Mouse (Mus musculus): ENCODE results near the gene Gm28539. TPM values are rescaled to one million over a fixed set of nuclear protein-coding genes. Genes with fewer than 3 reads are reported as not detected.
"Not testable (repeated sequence)": the region's sequence is repeated elsewhere in the genome, so short reads cannot be mapped to it uniquely, and the experiment has no call there.

Gene Gm28539
- total and polyA plus RNA-seq, 3 experiments = not detected

DNA sequence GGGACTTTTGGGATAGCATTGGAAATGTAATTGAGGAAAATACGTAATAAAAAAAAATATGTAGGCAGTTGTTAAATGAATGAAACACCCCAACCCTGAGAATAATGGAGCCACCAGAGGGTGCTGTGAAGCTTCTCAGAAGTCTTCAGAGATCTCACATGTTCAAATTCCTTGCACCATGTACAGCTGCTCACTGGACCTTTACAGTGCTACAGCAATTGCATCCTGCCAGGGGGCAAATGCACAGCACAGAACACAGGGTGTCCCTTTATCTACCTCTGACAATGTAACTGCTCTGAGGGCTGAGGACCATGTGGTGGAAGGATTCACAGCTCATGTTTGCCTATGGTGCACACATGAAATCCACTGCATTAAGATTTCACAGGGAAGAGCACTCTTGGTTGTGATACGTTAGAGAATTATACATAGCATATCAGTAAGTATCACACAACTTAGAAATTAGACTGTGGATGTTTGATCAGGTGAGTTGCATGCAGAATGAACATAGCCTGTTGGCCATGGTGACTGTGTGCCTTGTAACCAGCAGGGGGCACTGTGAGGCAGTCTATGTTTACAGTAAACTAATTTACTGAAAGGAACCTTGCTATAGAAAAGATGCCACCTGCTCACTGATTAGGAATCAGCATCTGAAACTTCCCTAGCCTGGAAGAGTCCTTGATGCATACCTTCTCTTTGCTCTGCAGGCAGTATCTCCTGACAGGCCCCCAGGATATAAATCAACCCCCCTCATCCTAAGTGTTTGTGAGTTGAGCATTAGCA lies 166.4 kb downstream of the Gm28539 start:
- DNase-seq (ENCODE audit: low spot score); H3K4me3 ChIP-seq (ENCODE audit: low read depth, low read length); H3K4me1 ChIP-seq (ENCODE audit: insufficient read depth, low read depth, low read length); H3K36me3 ChIP-seq (replicated peaks); ATAC-seq (ENCODE audit: extremely low read depth, insufficient number of reproducible peaks, low FRiP score, poor library complexity, severe bottlenecking); H3K9me3 ChIP-seq (replicated peaks); H3K27me3 ChIP-seq (ENCODE audit: insufficient read depth, low read length): not testable (repeated sequence)
- peak; percentile 53; the same call in 1 of the 2 replicates for TF ChIP-seq CTCF (IDR thresholded peaks at IDR 0.05; ENCODE audit: low read depth, low read length)

GRCm38 (mm10) chr16:19003757-19004156 lies 167.4 kb downstream of the Gm28539 start:
- Histone ChIP-seq H3K4me3 (ENCODE audit: low read depth, low read length) (no peak overlapping the region), H3K27me3 (ENCODE audit: insufficient read depth, low read length) (peaks cover 5% of the 10 kb centered on the region), H3K36me3 (replicated peaks) (no peaks in the 10 kb centered on the region), H3K4me1 (ENCODE audit: insufficient read depth, low read depth, low read length) (no peaks in the 10 kb centered on the region), H3K9me3 (replicated peaks) (no peaks in the 10 kb centered on the region)
- no peak for DNase-seq (ENCODE audit: low spot score)
- ATAC-seq (ENCODE audit: extremely low read depth, insufficient number of reproducible peaks, low FRiP score, poor library complexity, severe bottlenecking) = no peak
- TF ChIP-seq GATA1 (IDR thresholded peaks at IDR 0.05; ENCODE audit: borderline replicate concordance, low read length) = no peak
- no peak for TF ChIP-seq CTCF (IDR thresholded peaks at IDR 0.05; ENCODE audit: low read depth, low read length)
- no peak for TF ChIP-seq POLR2AphosphoS5 (IDR thresholded peaks at IDR 0.05; ENCODE audit: insufficient replicate concordance, low read depth, low read length)
- no peak for TF ChIP-seq TAL1 (conservative IDR thresholded peaks at IDR 0.05; ENCODE audit: low read depth, low read length)
- no peak for TF ChIP-seq GATA2 (IDR thresholded peaks at IDR 0.05; ENCODE audit: borderline replicate concordance, low read depth, low read length)

- ATAC-seq (ENCODE audit: extremely low read depth, insufficient number of reproducible peaks, low FRiP score, poor library complexity, severe bottlenecking) (no peak), DNase-seq (ENCODE audit: low spot score) (no peak)
- Histone ChIP-seq H3K9me3 (replicated peaks) (no peaks in the 10 kb centered on the region), H3K36me3 (replicated peaks) (no peaks in the 10 kb centered on the region), H3K27me3 (ENCODE audit: insufficient read depth, low read length) (0 out of 2 replicates have a peak, but pooled peaks cover 2% of the 10 kb centered on the region), H3K4me3 (ENCODE audit: low read depth, low read length) (no peak overlapping the region), H3K4me1 (ENCODE audit: insufficient read depth, low read depth, low read length) (no peaks in the 10 kb centered on the region)
- TF ChIP-seq CTCF (IDR thresholded peaks at IDR 0.05; ENCODE audit: low read depth, low read length) = no peak
- TF ChIP-seq TAL1 (conservative IDR thresholded peaks at IDR 0.05; ENCODE audit: low read depth, low read length) = no peak
- no peak for TF ChIP-seq GATA2 (IDR thresholded peaks at IDR 0.05; ENCODE audit: borderline replicate concordance, low read depth, low read length)
- TF ChIP-seq POLR2AphosphoS5 (IDR thresholded peaks at IDR 0.05; ENCODE audit: insufficient replicate concordance, low read depth, low read length) = no peak
- no peak for TF ChIP-seq GATA1 (IDR thresholded peaks at IDR 0.05; ENCODE audit: borderline replicate concordance, low read length)
Observed at GRCm38 (mm10) chr16:19005298-19005697, 168.9 kb downstream of the Gm28539 start.

Other genes with a start within 250 kb of the Gm28539 start
- gene Tbx1, start 245.9 kb upstream of the Gm28539 start, total RNA-seq (2014; fragmentation: Nextera tagmentation) = not detected in 2 replicates
- 0.11 TPM in 1 of 2 replicates, not detected in the other for gene Tbx1, start 245.9 kb upstream of the Gm28539 start, total RNA-seq (2017)
- not detected in 2 replicates for gene Tbx1, start 245.9 kb upstream of the Gm28539 start, polyA plus RNA-seq (2012)
- gene Gp1bb, start 214.2 kb upstream of the Gm28539 start, total RNA-seq (2014; fragmentation: Nextera tagmentation) = not detected in 2 replicates
- gene Gp1bb, start 214.2 kb upstream of the Gm28539 start, total RNA-seq (2017) = 0.11 TPM in 1 of 2 replicates, not detected in the other
- gene Gp1bb, start 214.2 kb upstream of the Gm28539 start, polyA plus RNA-seq (2012) = 0.20 and 0.44 TPM in 2 replicates
- gene Gm49601, start 210.2 kb upstream of the Gm28539 start, total RNA-seq (2014; fragmentation: Nextera tagmentation) = not detected in 2 replicates
- 0.33 TPM in 1 of 2 replicates, not detected in the other for gene Gm49601, start 210.2 kb upstream of the Gm28539 start, total RNA-seq (2017)
- not detected in 2 replicates for gene Gm49601, start 210.2 kb upstream of the Gm28539 start, polyA plus RNA-seq (2012)
- gene Sept5, start 206.6 kb upstream of the Gm28539 start, total RNA-seq (2014; fragmentation: Nextera tagmentation) = not detected in 2 replicates
- 0.05 TPM in 1 of 2 replicates, not detected in the other for gene Sept5, start 206.6 kb upstream of the Gm28539 start, total RNA-seq (2017)
- not detected in 2 replicates for gene Sept5, start 206.6 kb upstream of the Gm28539 start, polyA plus RNA-seq (2012)
- not detected in 2 replicates for gene Cldn5, start 59.7 kb upstream of the Gm28539 start, total RNA-seq (2014; fragmentation: Nextera tagmentation)
- gene Cldn5, start 59.7 kb upstream of the Gm28539 start, total RNA-seq (2017) = 0.12 TPM in 1 of 2 replicates, not detected in the other
- gene Cldn5, start 59.7 kb upstream of the Gm28539 start, polyA plus RNA-seq (2012) = 0.03 TPM in 1 of 2 replicates, not detected in the other
- 78.3 and 79.8 TPM in 2 replicates for gene Ufd1, start 24.8 kb upstream of the Gm28539 start, total RNA-seq (2014; fragmentation: Nextera tagmentation)
- gene Ufd1, start 24.8 kb upstream of the Gm28539 start, total RNA-seq (2017) = 69.2 and 70.9 TPM in 2 replicates
- gene Ufd1, start 24.8 kb upstream of the Gm28539 start, polyA plus RNA-seq (2012) = 7.6 and 9.2 TPM in 2 replicates
- gene Cdc45, start 24.6 kb upstream of the Gm28539 start, total RNA-seq (2014; fragmentation: Nextera tagmentation) = 88.5 TPM in 2 replicates
- gene Cdc45, start 24.6 kb upstream of the Gm28539 start, total RNA-seq (2017) = 88.9 and 96.5 TPM in 2 replicates
- gene Cdc45, start 24.6 kb upstream of the Gm28539 start, polyA plus RNA-seq (2012) = 32.4 and 33.1 TPM in 2 replicates
- gene 2510002D24Rik, start within 50 bp of the Gm28539 start, total RNA-seq (2014; fragmentation: Nextera tagmentation) = 64.3 and 74.1 TPM in 2 replicates
- gene 2510002D24Rik, start within 50 bp of the Gm28539 start, total RNA-seq (2017) = 45.9 and 59.7 TPM in 2 replicates
- 74.9 and 109 TPM in 2 replicates for gene 2510002D24Rik, start within 50 bp of the Gm28539 start, polyA plus RNA-seq (2012)
- 72.1 and 76.6 TPM in 2 replicates for gene Mrpl40, start 40.3 kb downstream of the Gm28539 start, total RNA-seq (2014; fragmentation: Nextera tagmentation)
- gene Mrpl40, start 40.3 kb downstream of the Gm28539 start, total RNA-seq (2017) = 125 and 132 TPM in 2 replicates
- gene Mrpl40, start 40.3 kb downstream of the Gm28539 start, polyA plus RNA-seq (2012) = 14.9 and 18.7 TPM in 2 replicates
- 55.4 and 63.8 TPM in 2 replicates for gene Hira, start 40.5 kb downstream of the Gm28539 start, total RNA-seq (2014; fragmentation: Nextera tagmentation)
- gene Hira, start 40.5 kb downstream of the Gm28539 start, total RNA-seq (2017) = 42.5 and 46.2 TPM in 2 replicates
- 34.7 and 53.0 TPM in 2 replicates for gene Hira, start 40.5 kb downstream of the Gm28539 start, polyA plus RNA-seq (2012)

All from G1E (cell line).